Mouse (Mus musculus): ENCODE measurements around the gene Adnp. TPM values are rescaled to one million over a fixed set of nuclear protein-coding genes. Genes with fewer than 3 reads are reported as not detected.

Adnp gene
- polyA plus RNA-seq, 2 experiments = 0.51 to 7.5 TPM

GRCm38 (mm10) chr2:168248856-168249245 lies 41.9 kb upstream of the Adnp start:
- H3K4me2 ChIP-seq (ENCODE audit: low read depth) = no peak overlapping the region
- 3% methylated on average over 2 of the region's 2 CpGs for WGBS (ENCODE audit: insufficient replicate concordance)
- H3K4me3 ChIP-seq (ENCODE audit: insufficient read depth in 1 of 2, low read depth in 2 of 2, low read length in 2 of 2) = no peak overlapping the region
- no peaks in the 10 kb centered on the region for H3K36me3 ChIP-seq (replicated peaks; ENCODE audit: control insufficient read depth, insufficient read depth, low read depth)
- no peaks in the 10 kb centered on the region for H3K4me1 ChIP-seq (replicated peaks; ENCODE audit: control insufficient read depth in 2 of 2, insufficient read depth in 2 of 2, low read length in 1 of 2)
- ATAC-seq (ENCODE audit: insufficient read depth) = no peak
- H3K27me3 ChIP-seq (ENCODE audit: control insufficient read depth, insufficient read depth, low read length) = no peaks in the 10 kb centered on the region
- TF ChIP-seq EP300 (IDR thresholded peaks at IDR 0.05; ENCODE audit: low read depth) (no peak), CTCF (IDR thresholded peaks at IDR 0.05; ENCODE audit: low read depth) (peak; percentile 52)
- no peak overlapping the region for H3K9ac ChIP-seq (replicated peaks)
- no peak overlapping the region for H3K27ac ChIP-seq
- no peaks in the 10 kb centered on the region for H3K9me3 ChIP-seq (ENCODE audit: control insufficient read depth, low read length)
- peak in 1 of 3 experiments; percentile 33 for DNase-seq (ENCODE audit: low read depth in 3 of 3, low spot score in 3 of 3)

- H3K36me3 ChIP-seq (replicated peaks; ENCODE audit: control insufficient read depth, insufficient read depth, low read depth) = no peaks in the 10 kb centered on the region
- no peaks in the 10 kb centered on the region for H3K9me3 ChIP-seq (ENCODE audit: control insufficient read depth, low read length)
- no peak overlapping the region for H3K27ac ChIP-seq
- ATAC-seq (ENCODE audit: insufficient read depth) (no peak), DNase-seq (ENCODE audit: low read depth in 3 of 3, low spot score in 3 of 3) (no peak)
- no peaks in the 10 kb centered on the region for H3K4me1 ChIP-seq (replicated peaks; ENCODE audit: control insufficient read depth in 2 of 2, insufficient read depth in 2 of 2, low read length in 1 of 2)
- 60% methylated on average over 8 of the region's 8 CpGs for WGBS (ENCODE audit: insufficient replicate concordance)
- H3K4me3 ChIP-seq (ENCODE audit: insufficient read depth in 1 of 2, low read depth in 2 of 2, low read length in 2 of 2) = no peak overlapping the region
- H3K4me2 ChIP-seq (ENCODE audit: low read depth) = no peak overlapping the region
- H3K27me3 ChIP-seq (ENCODE audit: control insufficient read depth, insufficient read depth, low read length) = no peaks in the 10 kb centered on the region
- no peak overlapping the region for H3K9ac ChIP-seq (replicated peaks)
- TF ChIP-seq EP300 (IDR thresholded peaks at IDR 0.05; ENCODE audit: low read depth) (no peak), CTCF (IDR thresholded peaks at IDR 0.05; ENCODE audit: low read depth) (no peak)
Observed at GRCm38 (mm10) chr2:168248167-168248855, 41.4 kb upstream of the Adnp start.

GRCm38 (mm10) chr2:168245571-168245970 lies 38.7 kb upstream of the Adnp start:
- H3K36me3 ChIP-seq (replicated peaks; ENCODE audit: control insufficient read depth, insufficient read depth, low read depth) = no peaks in the 10 kb centered on the region
- H3K4me3 ChIP-seq (ENCODE audit: insufficient read depth in 1 of 2, low read depth in 2 of 2, low read length in 2 of 2) = no peak overlapping the region
- ATAC-seq (ENCODE audit: insufficient read depth) (no peak), DNase-seq (ENCODE audit: low read depth in 3 of 3, low spot score in 3 of 3) (no peak)
- TF ChIP-seq EP300 (IDR thresholded peaks at IDR 0.05; ENCODE audit: low read depth) (no peak), CTCF (IDR thresholded peaks at IDR 0.05; ENCODE audit: low read depth) (no peak)
- H3K27me3 ChIP-seq (ENCODE audit: control insufficient read depth, insufficient read depth, low read length) = no peaks in the 10 kb centered on the region
- no peak overlapping the region for H3K9ac ChIP-seq (replicated peaks)
- no peak overlapping the region for H3K4me2 ChIP-seq (ENCODE audit: low read depth)
- no peaks in the 10 kb centered on the region for H3K4me1 ChIP-seq (replicated peaks; ENCODE audit: control insufficient read depth in 2 of 2, insufficient read depth in 2 of 2, low read length in 1 of 2)
- H3K27ac ChIP-seq = no peak overlapping the region
- H3K9me3 ChIP-seq (ENCODE audit: control insufficient read depth, low read length) = no peaks in the 10 kb centered on the region
- 30% methylated on average over 8 of the region's 8 CpGs for WGBS (ENCODE audit: insufficient replicate concordance)

- no peaks in the 10 kb centered on the region for H3K9me3 ChIP-seq (ENCODE audit: control insufficient read depth, low read length)
- WGBS (ENCODE audit: insufficient replicate concordance) = 59% methylated on average over 4 of the region's 4 CpGs
- ATAC-seq (ENCODE audit: insufficient read depth) = no peak
- no peaks in the 10 kb centered on the region for H3K27me3 ChIP-seq (ENCODE audit: control insufficient read depth, insufficient read depth, low read length)
- DNase-seq (ENCODE audit: low read depth in 3 of 3, low spot score in 3 of 3) = no peak
- H3K4me2 ChIP-seq (ENCODE audit: low read depth) = no peak overlapping the region
- TF ChIP-seq EP300 (IDR thresholded peaks at IDR 0.05; ENCODE audit: low read depth) = no peak
- TF ChIP-seq CTCF (IDR thresholded peaks at IDR 0.05; ENCODE audit: low read depth) = peak; percentile 29; the same call in 1 of the 2 replicates
- H3K27ac ChIP-seq = no peak overlapping the region
- no peak overlapping the region for H3K9ac ChIP-seq (replicated peaks)
- no peak overlapping the region for H3K4me3 ChIP-seq (ENCODE audit: insufficient read depth in 1 of 2, low read depth in 2 of 2, low read length in 2 of 2)
- H3K4me1 ChIP-seq (replicated peaks; ENCODE audit: control insufficient read depth in 2 of 2, insufficient read depth in 2 of 2, low read length in 1 of 2) = no peaks in the 10 kb centered on the region
- H3K36me3 ChIP-seq (replicated peaks; ENCODE audit: control insufficient read depth, insufficient read depth, low read depth) = no peaks in the 10 kb centered on the region
Observed at GRCm38 (mm10) chr2:168243278-168243677, 36.4 kb upstream of the Adnp start.

- Histone ChIP-seq H3K4me2 (ENCODE audit: low read depth) (no peak overlapping the region), H3K9ac (replicated peaks) (no peak overlapping the region), H3K9me3 (ENCODE audit: control insufficient read depth, low read length) (no peaks in the 10 kb centered on the region), H3K36me3 (replicated peaks; ENCODE audit: control insufficient read depth, insufficient read depth, low read depth) (no peaks in the 10 kb centered on the region), H3K27me3 (ENCODE audit: control insufficient read depth, insufficient read depth, low read length) (no peaks in the 10 kb centered on the region), H3K4me3 (ENCODE audit: insufficient read depth in 1 of 2, low read depth in 2 of 2, low read length in 2 of 2) (no peak overlapping the region), H3K4me1 (replicated peaks; ENCODE audit: control insufficient read depth in 2 of 2, insufficient read depth in 2 of 2, low read length in 1 of 2) (no peaks in the 10 kb centered on the region), H3K27ac (no peak overlapping the region)
- no peak for DNase-seq (ENCODE audit: low read depth in 3 of 3, low spot score in 3 of 3)
- TF ChIP-seq CTCF (IDR thresholded peaks at IDR 0.05; ENCODE audit: low read depth) = no peak
- TF ChIP-seq EP300 (IDR thresholded peaks at IDR 0.05; ENCODE audit: low read depth) = no peak
- ATAC-seq (ENCODE audit: insufficient read depth) = no peak
Observed at GRCm38 (mm10) chr2:168242841-168243240, 35.9 kb upstream of the Adnp start.
